Mouse (Mus musculus) adipocyte (in vitro differentiated cells): Measurements from ENCODE around the gene Rnf141.
A peak's percentile ranks its signal among the peaks of the same experiment; 100 is the strongest.

ENCODE experiments used
- DNase-seq: peaks from one replicate; pipeline ENCODE4 v3.0.0-alpha.2; 2016; ENCODE audit warnings: low spot score

Rnf141 gene

GRCm38 (mm10) chr7:110843916-110844874 is at the start of gene Rnf141:
Rnf141 (minus strand) TSS chr7:110844457.
- peak; percentile 88 for DNase-seq

- DNase-seq, result no peak
Measured at GRCm38 (mm10) chr7:110891501-110891986, 47.3 kb upstream of the Rnf141 start.

- no peak for DNase-seq
Measured at GRCm38 (mm10) chr7:110881746-110882333, 37.6 kb upstream of the Rnf141 start.

- no peak for DNase-seq
Measured at GRCm38 (mm10) chr7:110878028-110878427, 33.8 kb upstream of the Rnf141 start.

GRCm38 (mm10) chr7:110876965-110877364 is 32.7 kb upstream of the Rnf141 start:
- no peak for DNase-seq

- DNase-seq, result no peak
Measured at GRCm38 (mm10) chr7:110868807-110869206, 24.6 kb upstream of the Rnf141 start.

- no peak for DNase-seq
Measured at GRCm38 (mm10) chr7:110867116-110867515, 22.9 kb upstream of the Rnf141 start.

- DNase-seq, result no peak
Measured at GRCm38 (mm10) chr7:110866021-110866420, 21.8 kb upstream of the Rnf141 start.

GRCm38 (mm10) chr7:110865570-110865969 is 21.3 kb upstream of the Rnf141 start:
- no peak for DNase-seq

GRCm38 (mm10) chr7:110865038-110865437 is 20.8 kb upstream of the Rnf141 start:
- no peak for DNase-seq

- DNase-seq, result no peak
Measured at GRCm38 (mm10) chr7:110862751-110863289, 18.6 kb upstream of the Rnf141 start, which contains the start of gene Lyve1. Lyve1 (minus strand) TSS chr7:110863239.

GRCm38 (mm10) chr7:110860129-110860528 is 15.9 kb upstream of the Rnf141 start:
- DNase-seq, result no peak

- DNase-seq, result no peak
Measured at GRCm38 (mm10) chr7:110855604-110856003, 11.3 kb upstream of the Rnf141 start.

- DNase-seq, result peak; percentile 31
Measured at GRCm38 (mm10) chr7:110854927-110855546, 10.8 kb upstream of the Rnf141 start.

GRCm38 (mm10) chr7:110854519-110854918 is 10.3 kb upstream of the Rnf141 start:
- no peak for DNase-seq

GRCm38 (mm10) chr7:110853611-110854010 is 9.4 kb upstream of the Rnf141 start:
- no peak for DNase-seq

GRCm38 (mm10) chr7:110851541-110852203 is 7.4 kb upstream of the Rnf141 start:
- no peak for DNase-seq

GRCm38 (mm10) chr7:110848371-110848770 is 4.1 kb upstream of the Rnf141 start:
- peak; percentile 15 for DNase-seq

GRCm38 (mm10) chr7:110847321-110847720 is 3.1 kb upstream of the Rnf141 start:
- no peak for DNase-seq

GRCm38 (mm10) chr7:110840332-110840731 is 3.9 kb downstream of the Rnf141 start:
- DNase-seq, result no peak

GRCm38 (mm10) chr7:110834522-110834921 is 9.7 kb downstream of the Rnf141 start:
- peak; percentile 16 for DNase-seq

- no peak for DNase-seq
Measured at GRCm38 (mm10) chr7:110834018-110834417, 10.2 kb downstream of the Rnf141 start.
